Mouse (Mus musculus) liver, postnatal 0 days (tissue): ENCODE measurements at regions not wholly inside any gene's neighbourhood (a gene's known extent, or its start where the extent isn't known, plus 50 kb on each side); places are given as distances from the start of the nearest gene placed in this dataset.

Experiments
- CTCF ChIP-seq: sonication (generic); IDR thresholded peaks from 2 replicates; pipeline ENCODE4 v1.5.1; 2016; ENCODE audit warnings: antibody characterized with exemption, low read depth
- EP300 ChIP-seq: IDR thresholded peaks from 2 replicates; pipeline ENCODE4 v1.6.1; 2016; ENCODE audit warnings: antibody characterized with exemption, low read depth, mild to moderate bottlenecking

GRCm38 (mm10) chr5:68326998-68327593, 295.5 kb downstream of the Grxcr1 start:
- TF ChIP-seq CTCF (no peak), EP300 (no peak)
